Mouse (Mus musculus): ENCODE results near the gene Hecw2.

The Hecw2 gene

DNA sequence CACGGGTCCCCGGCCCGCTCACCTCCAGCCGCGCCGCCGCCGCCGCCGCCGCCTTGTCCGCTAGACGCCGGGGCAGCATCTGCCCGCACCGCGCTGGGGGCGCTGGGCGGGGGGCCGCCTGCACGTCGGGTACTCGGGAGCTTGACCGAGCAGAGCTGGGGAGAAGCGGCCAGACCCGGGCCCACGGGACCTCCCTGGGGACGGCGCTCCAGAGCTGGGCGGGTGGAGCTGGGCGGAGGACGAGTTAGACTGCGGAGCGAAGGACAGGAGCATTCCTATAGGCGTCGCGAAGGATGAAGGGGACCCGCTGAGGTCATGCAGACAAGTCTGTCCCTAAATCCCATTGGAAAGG is at the start of gene Hecw2:
TSS of gene Hecw2 (minus strand) at position 215 of the 352 bp plus-strand sequence.
- in situ Hi-C loops (cut with MboI; ENCODE audit: unreplicated experiment in 2 of 2), result no loop called here

DNA sequence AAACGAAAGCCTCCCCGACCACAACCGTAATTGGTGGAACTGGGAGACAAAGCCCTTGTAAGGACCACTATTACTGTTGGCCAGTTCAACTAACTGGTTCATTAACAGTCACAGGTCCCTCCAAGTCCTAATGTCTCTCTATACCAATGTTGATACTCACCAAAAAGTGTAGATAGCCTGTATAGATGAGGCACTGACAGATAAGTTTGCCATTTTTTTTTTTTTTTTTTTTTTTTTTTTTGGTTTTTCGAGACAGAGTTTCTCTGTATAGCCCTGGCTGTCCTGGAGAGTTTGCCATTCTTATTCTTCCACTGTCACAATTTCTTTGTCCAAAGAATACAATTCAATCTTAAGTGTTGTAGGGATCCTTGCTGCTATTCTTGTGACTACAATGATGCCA is 47.8 kb upstream of the Hecw2 start:
- in situ Hi-C loops (cut with MboI; ENCODE audit: unreplicated experiment in 2 of 2), result no loop called here

GRCm38 (mm10) chr1:54220273-54220672 is 25.3 kb upstream of the Hecw2 start:
- in situ Hi-C loops (cut with MboI; ENCODE audit: unreplicated experiment in 2 of 2), result no loop called here

DNA sequence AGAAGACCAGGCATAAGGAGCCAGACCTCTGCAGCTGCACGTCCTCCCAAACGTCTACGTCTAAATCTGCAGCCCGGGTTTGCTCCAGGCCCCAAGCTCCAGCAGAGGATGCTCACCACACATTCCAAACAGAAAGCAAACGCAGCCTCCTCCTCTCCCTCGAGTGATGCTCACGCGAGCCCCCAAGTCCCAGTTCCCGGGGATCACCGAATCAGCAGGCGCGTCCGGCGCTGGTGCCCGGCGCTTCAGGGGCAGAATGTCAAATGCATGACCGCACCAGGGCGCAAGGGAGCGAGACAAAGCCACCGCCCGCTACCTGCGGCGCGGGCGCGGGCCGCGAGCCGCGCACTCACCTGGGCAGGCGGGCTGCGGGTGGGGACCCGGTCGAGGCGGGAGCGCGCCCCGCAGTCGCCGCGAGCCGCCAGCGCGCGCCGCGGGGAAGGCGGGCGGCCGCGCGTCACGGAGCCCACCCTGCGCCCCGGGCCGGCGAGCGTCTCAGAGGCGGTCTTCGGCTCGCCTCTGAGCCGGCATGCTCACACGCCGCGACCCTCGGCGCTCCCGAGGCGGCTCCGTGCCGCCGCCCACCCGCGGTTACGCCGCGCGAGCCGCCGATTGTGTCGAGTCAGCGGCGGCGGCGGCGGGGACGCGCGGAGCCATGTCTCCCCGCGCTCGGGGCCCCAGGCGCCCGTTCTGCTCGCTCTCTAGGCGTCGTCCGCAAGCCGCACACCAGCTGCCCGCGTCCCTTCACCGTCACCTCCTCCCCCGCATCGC is 600 bp downstream of the Hecw2 start:
- in situ Hi-C loops (cut with MboI; ENCODE audit: unreplicated experiment in 2 of 2), result no loop called here

DNA sequence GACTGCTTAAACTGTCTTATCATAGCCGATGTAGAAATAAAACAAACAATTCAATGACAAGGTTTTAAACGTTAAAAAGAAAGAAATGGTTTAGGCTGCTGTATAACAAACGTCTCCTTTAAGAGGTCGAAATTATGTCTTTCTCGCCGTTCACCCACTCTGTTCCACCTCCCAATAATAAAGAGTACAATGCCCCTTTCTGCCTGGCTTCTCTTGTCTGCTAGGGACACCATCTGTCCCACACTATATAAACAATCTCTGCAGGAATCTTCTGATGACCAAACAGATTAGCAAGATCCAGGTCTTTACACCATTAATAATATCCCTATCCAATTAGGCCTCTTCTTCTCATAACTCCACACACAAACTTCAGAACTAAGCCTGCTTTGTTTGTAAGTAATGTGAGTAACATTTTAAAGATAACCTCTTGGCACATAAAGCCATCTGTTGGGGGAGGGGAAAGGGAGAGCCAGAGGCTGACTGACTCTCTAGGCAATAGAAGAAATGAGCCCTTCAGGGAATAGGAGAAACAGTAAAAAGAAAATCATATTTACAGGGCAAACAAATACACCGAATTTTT is 1.7 kb downstream of the Hecw2 start:
- in situ Hi-C loops (cut with MboI; ENCODE audit: unreplicated experiment in 2 of 2), result no loop called here

DNA sequence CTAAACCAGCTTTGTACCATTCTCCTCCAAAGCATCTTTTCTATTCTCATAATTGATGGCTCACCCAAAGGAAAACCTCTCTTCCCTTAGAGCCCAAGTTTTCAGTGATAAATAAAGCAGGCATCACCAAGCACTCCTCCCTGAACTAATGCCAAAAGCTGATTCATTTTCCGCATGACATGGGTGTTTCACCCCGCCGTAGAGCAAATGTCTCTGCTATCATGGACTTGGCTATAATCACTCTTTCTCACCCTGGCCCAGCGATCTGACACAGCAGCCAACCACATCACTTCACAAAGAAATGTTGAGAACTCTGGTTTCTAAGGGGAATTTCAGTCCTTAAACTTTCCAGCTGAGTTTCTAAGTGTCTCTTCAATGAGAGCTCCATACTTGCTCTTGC is 7.4 kb downstream of the Hecw2 start:
- in situ Hi-C loops (cut with MboI; ENCODE audit: unreplicated experiment in 2 of 2), result no loop called here

DNA sequence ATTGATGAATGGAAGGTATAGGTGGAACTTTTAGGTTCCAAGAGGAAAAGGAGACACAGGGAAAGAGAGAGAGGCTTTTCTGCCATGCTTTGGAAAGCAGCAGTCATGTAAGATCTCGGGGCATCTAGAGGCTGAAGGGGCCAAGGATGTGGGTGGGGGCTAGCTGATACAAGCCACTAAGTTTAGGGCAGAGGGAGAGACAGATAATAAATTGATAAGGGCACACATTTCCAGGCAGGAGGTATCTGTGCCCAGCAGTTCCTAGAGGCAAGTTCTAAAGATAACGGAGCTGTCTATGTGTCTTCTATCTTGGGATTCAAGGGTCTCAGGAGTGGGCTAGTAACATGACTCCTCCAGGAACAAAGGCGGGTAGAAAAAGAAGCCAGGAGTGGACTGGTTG is 8.6 kb downstream of the Hecw2 start:
- in situ Hi-C loops (cut with MboI; ENCODE audit: unreplicated experiment in 2 of 2), result no loop called here

- in situ Hi-C loops (cut with MboI; ENCODE audit: unreplicated experiment in 2 of 2), result no loop called here
These were observed 14.3 kb downstream of the Hecw2 start for GRCm38 (mm10) chr1:54180663-54181062.

DNA sequence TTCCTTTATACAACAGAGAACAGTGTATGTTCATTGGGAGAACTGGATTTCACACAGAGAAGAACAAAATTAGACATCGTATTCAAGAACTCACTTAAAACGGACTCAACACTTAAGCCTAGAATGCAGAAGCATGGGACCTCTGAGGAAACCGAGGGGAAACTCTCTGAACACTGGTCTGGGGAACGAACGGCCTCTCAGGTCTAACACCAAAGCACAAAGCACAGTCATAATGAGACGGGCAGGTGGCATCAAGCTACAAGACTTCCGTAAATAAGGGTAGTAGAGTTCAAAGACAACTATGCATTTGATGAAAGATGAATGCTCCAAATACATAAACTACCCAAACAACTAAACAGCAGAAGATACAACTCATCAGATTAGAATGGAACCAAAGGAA is 15.8 kb downstream of the Hecw2 start:
- in situ Hi-C loops (cut with MboI; ENCODE audit: unreplicated experiment in 2 of 2), result no loop called here

DNA sequence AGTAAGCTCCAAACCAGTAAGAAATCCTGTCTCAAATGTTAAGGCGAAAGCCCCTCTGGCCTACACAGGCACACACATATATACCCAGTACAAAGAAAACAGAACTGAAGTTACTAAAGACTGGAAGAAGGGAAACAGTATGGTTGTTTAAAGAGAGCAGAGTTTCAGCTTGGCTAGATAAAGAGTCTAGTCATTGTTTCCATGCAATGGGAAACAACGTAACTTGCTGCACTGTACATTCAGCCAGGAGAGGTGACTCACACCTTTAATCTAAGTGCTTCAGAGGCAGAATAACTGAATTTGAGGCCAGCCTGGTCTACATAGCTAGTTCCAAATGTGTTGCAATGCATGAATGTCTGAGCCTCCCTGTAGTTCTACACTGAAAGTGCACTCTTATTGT is 18.4 kb downstream of the Hecw2 start:
- in situ Hi-C loops (cut with MboI; ENCODE audit: unreplicated experiment in 2 of 2), result no loop called here

DNA sequence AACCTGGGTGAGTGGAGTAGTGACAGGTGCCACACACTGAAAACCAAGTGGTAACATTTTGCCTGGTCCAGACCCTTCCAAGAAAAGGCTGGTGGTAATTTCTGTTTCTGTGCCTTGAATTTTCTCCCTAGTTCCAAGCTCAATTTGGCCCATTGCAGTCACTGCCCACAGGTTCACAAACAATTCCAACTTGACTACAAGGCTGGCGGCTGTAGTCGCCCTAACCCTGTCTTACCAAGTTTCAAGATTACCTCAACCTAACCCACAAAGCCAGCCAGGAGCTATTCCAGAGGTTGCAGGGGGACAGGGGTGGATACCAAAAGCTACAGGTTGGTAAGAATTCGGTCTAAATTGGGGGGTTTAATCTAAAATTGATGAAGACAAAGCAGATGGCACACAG is 27.0 kb downstream of the Hecw2 start:
- in situ Hi-C loops (cut with MboI; ENCODE audit: unreplicated experiment in 2 of 2), result no loop called here

GRCm38 (mm10) chr1:54159531-54159930 is 35.4 kb downstream of the Hecw2 start:
- in situ Hi-C loops (cut with MboI; ENCODE audit: unreplicated experiment in 2 of 2), result no loop called here

DNA sequence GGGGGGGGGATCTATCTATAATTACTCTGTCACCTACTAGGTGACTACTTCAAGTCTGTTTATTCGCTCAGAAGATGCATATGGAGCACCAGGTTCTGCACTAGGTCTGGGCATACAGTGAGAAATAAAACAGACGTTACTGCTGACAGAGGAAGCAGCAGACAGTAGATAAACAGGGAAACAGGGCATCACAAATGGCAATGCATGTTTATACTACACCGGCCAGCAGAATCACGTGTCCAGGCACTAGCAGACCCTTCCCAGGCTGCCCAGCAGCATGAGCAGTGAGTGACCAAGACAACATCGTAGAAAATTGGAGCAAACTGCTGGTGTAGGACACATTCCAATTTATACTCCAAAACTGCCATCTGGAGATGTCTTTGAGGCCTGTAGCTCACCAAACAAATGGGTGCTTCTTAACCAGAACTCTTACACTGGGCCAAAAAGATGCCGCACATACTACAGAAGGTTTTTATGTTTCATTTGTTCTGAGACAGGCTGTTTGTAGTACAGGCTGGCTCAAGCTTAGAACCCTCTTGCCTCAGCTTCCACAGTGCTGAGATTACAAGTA is 41.7 kb downstream of the Hecw2 start:
- in situ Hi-C loops (cut with MboI; ENCODE audit: unreplicated experiment in 2 of 2), result no loop called here

GRCm38 (mm10) chr1:54145106-54145505 is 49.9 kb downstream of the Hecw2 start:
- in situ Hi-C loops (cut with MboI; ENCODE audit: unreplicated experiment in 2 of 2), result no loop called here

GRCm38 (mm10) chr1:54133802-54134436 is 61.0 kb downstream of the Hecw2 start:
- in situ Hi-C loops (cut with MboI; ENCODE audit: unreplicated experiment in 2 of 2), result no loop called here

- in situ Hi-C loops (cut with MboI; ENCODE audit: unreplicated experiment in 2 of 2), result no loop called here
These were observed 66.1 kb downstream of the Hecw2 start for GRCm38 (mm10) chr1:54128714-54129431.

GRCm38 (mm10) chr1:54126991-54127742 is 67.8 kb downstream of the Hecw2 start:
- in situ Hi-C loops (cut with MboI; ENCODE audit: unreplicated experiment in 2 of 2), result no loop called here

- in situ Hi-C loops (cut with MboI; ENCODE audit: unreplicated experiment in 2 of 2), result no loop called here
These were observed 72.4 kb downstream of the Hecw2 start for GRCm38 (mm10) chr1:54122551-54122950.

DNA sequence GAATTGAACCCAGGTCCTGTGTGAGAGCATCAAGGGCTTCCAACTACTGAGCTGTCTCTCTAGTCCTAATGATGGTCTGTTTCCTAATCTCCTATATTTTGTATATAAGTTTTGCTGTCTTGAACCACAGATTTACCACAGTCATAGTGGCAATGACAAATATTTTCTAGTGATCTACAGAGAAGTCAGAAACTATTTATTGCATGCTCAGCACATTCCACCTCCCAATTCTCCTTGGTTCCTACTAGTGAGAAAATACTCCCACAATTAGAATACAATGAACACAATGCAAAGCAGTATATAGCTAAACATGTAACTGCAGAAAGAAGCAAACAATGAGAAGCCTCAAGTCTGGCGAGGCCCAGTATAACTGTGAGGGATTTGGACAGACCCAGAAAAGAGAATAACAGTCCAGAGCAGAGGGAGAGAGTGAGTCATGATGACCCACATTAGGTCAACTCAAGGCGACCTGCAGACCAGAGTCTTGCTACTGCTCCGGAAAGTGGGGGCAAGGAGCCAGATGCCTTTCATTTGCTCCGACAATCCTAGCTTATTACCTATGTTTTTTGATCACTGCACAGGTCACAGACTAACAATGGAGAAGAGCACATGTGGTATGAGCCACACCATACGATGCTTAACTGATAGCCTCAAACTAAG is 73.8 kb downstream of the Hecw2 start:
- in situ Hi-C loops (cut with MboI; ENCODE audit: unreplicated experiment in 2 of 2), result no loop called here

Measured in v-Abl transformed pro-B cells (cell line).